Mouse (Mus musculus) neural tube, embryonic 14.5 days (tissue): ENCODE results near the gene Mxi1. TPM values are rescaled to one million over a fixed set of nuclear protein-coding genes. Genes with fewer than 3 reads are reported as not detected.

ENCODE experiments used
- ATAC-seq: fragments of 200-750 bp; cut with Nextera tagmentation; 2 replicates; pipeline ENCODE4 v1.8.0; 2017; ENCODE audit warnings: low read depth, mild to moderate bottlenecking, moderate TSS enrichment, moderate library complexity
- H3K27ac ChIP-seq: fragments of 300-500 bp; sonication (generic); 2 replicates; pipeline ENCODE4 v1.5.1; 2014; ENCODE audit warnings: low read depth, mild to moderate bottlenecking, control low read depth, low read length, moderate library complexity, mixed read lengths
- H3K27me3 ChIP-seq: fragments of 300-500 bp; sonication (generic); 2 replicates; pipeline ENCODE4 v1.6.1; 2014; ENCODE audit warnings: low read length; ENCODE audit not compliant: control insufficient read depth, insufficient read depth
- H3K36me3 ChIP-seq: fragments of 300-500 bp; sonication (generic); 2 replicates; pipeline ENCODE4 v1.6.1; 2014; ENCODE audit warnings: low read length, mixed read lengths; ENCODE audit not compliant: control insufficient read depth, insufficient read depth
- H3K4me1 ChIP-seq: fragments of 300-500 bp; sonication (generic); 2 replicates; pipeline ENCODE4 v1.6.1; 2014; ENCODE audit warnings: low read length; ENCODE audit not compliant: control insufficient read depth, insufficient read depth
- H3K4me2 ChIP-seq: fragments of 300-500 bp; sonication (generic); 2 replicates; pipeline ENCODE4 v1.6.1; 2014; ENCODE audit warnings: mild to moderate bottlenecking, low read depth, low read length, control low read depth
- H3K4me3 ChIP-seq: fragments of 300-500 bp; sonication (generic); 2 replicates; pipeline ENCODE4 v1.5.1; 2014; ENCODE audit warnings: low read depth, low read length, control low read depth, mixed read lengths
- H3K9ac ChIP-seq: fragments of 300-500 bp; sonication (generic); replicated peaks from 2 replicates; pipeline ENCODE4 v1.6.1; 2014; ENCODE audit warnings: low read depth, mild to moderate bottlenecking, control low read depth, low read length, mixed read lengths
- H3K9me3 ChIP-seq: fragments of 300-500 bp; sonication (generic); 2 replicates; pipeline ENCODE4 v1.6.1; 2016; ENCODE audit warnings: low read length; ENCODE audit not compliant: control insufficient read depth
- WGBS: fragments of 180-500 bp; shearing (Covaris S2); extraction: QIAGEN DNeasy Blood & Tissue Kit; methylation state at CpG from one replicate; pipeline ENCODE4 v1.1.7; 2014; 5-methylcytosine and 5-hydroxymethylcytosine counted together
- polyA plus RNA-seq: library from polyadenylated mRNA; unstranded; fragments of >200 nt; fragmentation: Nextera tagmentation; extraction: Ambion mirVana; gene quantifications from 2 replicates; pipeline ENCODE4 v1.2.1, GENCODE M21; 2014

Mxi1 gene
- polyA plus RNA-seq, 1 experiment from 2014 or later = 41.8 TPM

GRCm38 (mm10) chr19:53310771-53311523 is 629 bp downstream of the Mxi1 start:
- WGBS = under 1% methylated on average over 43 of the region's 48 CpGs
- no peaks in the 10 kb centered on the region for H3K36me3 ChIP-seq
- no peak for ATAC-seq
- H3K4me2 ChIP-seq = peak overlapping the region; percentile 86
- H3K4me1 ChIP-seq = peaks cover 13% of the 10 kb centered on the region; the same call in 1 of the 2 replicates
- no peaks in the 10 kb centered on the region for H3K9me3 ChIP-seq
- H3K9ac ChIP-seq = peak overlapping the region; percentile 91
- H3K27ac ChIP-seq = peak overlapping the region; percentile 97
- H3K4me3 ChIP-seq = peak overlapping the region; percentile 88
- no peaks in the 10 kb centered on the region for H3K27me3 ChIP-seq

- WGBS = under 1% methylated on average over 37 of the region's 37 CpGs
These were observed 1.4 kb downstream of the Mxi1 start for GRCm38 (mm10) chr19:53311524-53312335.

GRCm38 (mm10) chr19:53312336-53312871 is 2.1 kb downstream of the Mxi1 start:
- peak overlapping the region; percentile 97 for H3K27ac ChIP-seq
- no peaks in the 10 kb centered on the region for H3K27me3 ChIP-seq
- peak overlapping the region; percentile 86 for H3K4me2 ChIP-seq
- H3K4me3 ChIP-seq = peak overlapping the region; percentile 88
- no peaks in the 10 kb centered on the region for H3K36me3 ChIP-seq
- no peaks in the 10 kb centered on the region for H3K9me3 ChIP-seq
- H3K9ac ChIP-seq = peak overlapping the region; percentile 91
- 0 out of 2 replicates have a peak, but pooled peaks have one; percentile 7 for ATAC-seq
- 0% methylated on average over 23 of the region's 26 CpGs for WGBS
- peaks cover 13% of the 10 kb centered on the region; the same call in 1 of the 2 replicates for H3K4me1 ChIP-seq

More at GRCm38 (mm10) chr19:53311524-53312335, 1.4 kb downstream of the Mxi1 start:
- Histone ChIP-seq H3K9me3 (no peaks in the 10 kb centered on the region), H3K4me3 (peak overlapping the region; percentile 88), H3K27ac (peak overlapping the region; percentile 97), H3K9ac (peak overlapping the region; percentile 91), H3K36me3 (no peaks in the 10 kb centered on the region), H3K27me3 (no peaks in the 10 kb centered on the region), H3K4me1 (peaks cover 13% of the 10 kb centered on the region; the same call in 1 of the 2 replicates), H3K4me2 (peak overlapping the region; percentile 86)
- ATAC-seq = no peak

- peak; percentile 8; the same call in 1 of the 2 replicates for ATAC-seq
- Histone ChIP-seq H3K36me3 (no peaks in the 10 kb centered on the region), H3K9me3 (no peaks in the 10 kb centered on the region), H3K4me3 (peak overlapping the region; percentile 88), H3K27me3 (no peaks in the 10 kb centered on the region), H3K27ac (peak overlapping the region; percentile 97), H3K4me1 (peaks cover 13% of the 10 kb centered on the region; the same call in 1 of the 2 replicates), H3K9ac (peak overlapping the region; percentile 91), H3K4me2 (peak overlapping the region; percentile 86)
- WGBS = under 1% methylated on average over 60 of the region's 63 CpGs
These were observed 2.8 kb downstream of the Mxi1 start for GRCm38 (mm10) chr19:53312951-53313683.

GRCm38 (mm10) chr19:53313684-53314443 is 3.5 kb downstream of the Mxi1 start:
- peak; percentile 88 for ATAC-seq
- Histone ChIP-seq H3K9me3 (no peaks in the 10 kb centered on the region), H3K4me1 (peaks cover 13% of the 10 kb centered on the region; the same call in 1 of the 2 replicates), H3K4me3 (peak overlapping the region; percentile 88), H3K36me3 (no peaks in the 10 kb centered on the region), H3K4me2 (peak overlapping the region; percentile 86), H3K9ac (peak overlapping the region; percentile 91), H3K27ac (peak overlapping the region; percentile 97), H3K27me3 (no peaks in the 10 kb centered on the region)
- WGBS = 1% methylated on average over 52 of the region's 52 CpGs

- Histone ChIP-seq H3K4me2 (peak overlapping the region; percentile 86), H3K9me3 (no peaks in the 10 kb centered on the region), H3K4me1 (peaks cover 13% of the 10 kb centered on the region; the same call in 1 of the 2 replicates), H3K9ac (no peak overlapping the region; the same call in 1 of the 2 replicates), H3K36me3 (no peaks in the 10 kb centered on the region), H3K27me3 (no peaks in the 10 kb centered on the region), H3K4me3 (peak overlapping the region; percentile 88), H3K27ac (peak overlapping the region; percentile 97)
- WGBS = 53% methylated on average over 16 of the region's 16 CpGs
- ATAC-seq = no peak
These were observed 4.4 kb downstream of the Mxi1 start for GRCm38 (mm10) chr19:53314530-53315208.

GRCm38 (mm10) chr19:53315209-53315654 is 4.9 kb downstream of the Mxi1 start:
- Histone ChIP-seq H3K4me3 (no peak overlapping the region), H3K4me1 (peaks cover 13% of the 10 kb centered on the region; the same call in 1 of the 2 replicates), H3K9ac (no peak overlapping the region), H3K9me3 (no peaks in the 10 kb centered on the region), H3K27me3 (no peaks in the 10 kb centered on the region), H3K36me3 (no peaks in the 10 kb centered on the region), H3K27ac (no peak overlapping the region), H3K4me2 (no peak overlapping the region)
- 94% methylated on average over 7 of the region's 7 CpGs for WGBS
- ATAC-seq = no peak
